Mouse (Mus musculus) kidney, adult 10 weeks (tissue): Measurements from ENCODE around the gene Zfp944. TPM values are rescaled to one million over a fixed set of nuclear protein-coding genes. Genes with fewer than 3 reads are reported as not detected.

Experiments used
- polyA plus RNA-seq: library from polyadenylated mRNA; stranded (reverse); fragments of 350-450 nt; fragmentation: Illumina TruSeq; extraction: RNeasy Lipid Tissue Mini Kit (QIAGEN cat#74804); gene quantifications from one replicate; pipeline ENCODE4 v1.2.3, GENCODE M21; 2014; ENCODE audit warnings: low read depth, low replicate concordance

Gene Zfp944
- 47.3 TPM for polyA plus RNA-seq

GRCm38 (mm10) chr17:22361101-22361781 lies at the start of gene Zfp944, which contains the start of gene Zfp758:
Gene Zfp944, minus strand, starts transcription at chr17:22361400.
Gene Zfp758, plus strand, starts transcription at chr17:22361453.

GRCm38 (mm10) chr17:22314730-22315226 lies 46.4 kb downstream of the Zfp944 start, which contains the start of gene CT030661.1:
Gene CT030661.1, minus strand, starts transcription at chr17:22314837.

Other genes with a start within 250 kb of the Zfp944 start
- gene Zfp947, start 195.2 kb downstream of the Zfp944 start, polyA plus RNA-seq: 7.5 TPM
- gene Zfp994, start 135.8 kb downstream of the Zfp944 start, polyA plus RNA-seq: 25.5 TPM
- gene CT030661.1, start 46.6 kb downstream of the Zfp944 start, polyA plus RNA-seq: 48.0 TPM
- gene Zfp758, start 53 bp upstream of the Zfp944 start, polyA plus RNA-seq: 49.9 TPM
- gene Zfp946, start 62.8 kb upstream of the Zfp944 start, polyA plus RNA-seq: 67.6 TPM
- gene Vmn2r111, start 212.1 kb upstream of the Zfp944 start, polyA plus RNA-seq: not detected
- gene Vmn2r112, start 239.6 kb upstream of the Zfp944 start, polyA plus RNA-seq: not detected